Mouse (Mus musculus) adipose tissue, adult 10 weeks (tissue): Measurements from ENCODE around the gene Arid2. TPM values are rescaled to one million over a fixed set of nuclear protein-coding genes. Genes with fewer than 3 reads are reported as not detected.

Experiments used
- polyA plus RNA-seq: library from polyadenylated mRNA; stranded (reverse); fragments of 350-450 nt; fragmentation: Illumina TruSeq; extraction: RNeasy Lipid Tissue Mini Kit (QIAGEN cat#74804); gene quantifications from one replicate; pipeline ENCODE4 v1.2.3, GENCODE M21; 2014; ENCODE audit warnings: low read depth, low replicate concordance

Arid2 gene
- 17.1 TPM for polyA plus RNA-seq

GRCm38 (mm10) chr15:96287369-96287975 lies at the start of gene Arid2:
TSS of gene Arid2 (plus strand) at chr15:96287518.

Other genes with a start within 250 kb of the Arid2 start
- gene Scaf11, start 173.3 kb downstream of the Arid2 start, polyA plus RNA-seq: 37.8 TPM